Mouse (Mus musculus): ENCODE results near the gene Atp6v1e2. TPM values are rescaled to one million over a fixed set of nuclear protein-coding genes. Genes with fewer than 3 reads are reported as not detected.

The Atp6v1e2 gene
- polyA plus RNA-seq (2012; fragmentation: generic; extraction: Trizol): not detected
- long read RNA-seq, experiment 1: 0 reads
- long read RNA-seq, experiment 2: 0 reads

DNA sequence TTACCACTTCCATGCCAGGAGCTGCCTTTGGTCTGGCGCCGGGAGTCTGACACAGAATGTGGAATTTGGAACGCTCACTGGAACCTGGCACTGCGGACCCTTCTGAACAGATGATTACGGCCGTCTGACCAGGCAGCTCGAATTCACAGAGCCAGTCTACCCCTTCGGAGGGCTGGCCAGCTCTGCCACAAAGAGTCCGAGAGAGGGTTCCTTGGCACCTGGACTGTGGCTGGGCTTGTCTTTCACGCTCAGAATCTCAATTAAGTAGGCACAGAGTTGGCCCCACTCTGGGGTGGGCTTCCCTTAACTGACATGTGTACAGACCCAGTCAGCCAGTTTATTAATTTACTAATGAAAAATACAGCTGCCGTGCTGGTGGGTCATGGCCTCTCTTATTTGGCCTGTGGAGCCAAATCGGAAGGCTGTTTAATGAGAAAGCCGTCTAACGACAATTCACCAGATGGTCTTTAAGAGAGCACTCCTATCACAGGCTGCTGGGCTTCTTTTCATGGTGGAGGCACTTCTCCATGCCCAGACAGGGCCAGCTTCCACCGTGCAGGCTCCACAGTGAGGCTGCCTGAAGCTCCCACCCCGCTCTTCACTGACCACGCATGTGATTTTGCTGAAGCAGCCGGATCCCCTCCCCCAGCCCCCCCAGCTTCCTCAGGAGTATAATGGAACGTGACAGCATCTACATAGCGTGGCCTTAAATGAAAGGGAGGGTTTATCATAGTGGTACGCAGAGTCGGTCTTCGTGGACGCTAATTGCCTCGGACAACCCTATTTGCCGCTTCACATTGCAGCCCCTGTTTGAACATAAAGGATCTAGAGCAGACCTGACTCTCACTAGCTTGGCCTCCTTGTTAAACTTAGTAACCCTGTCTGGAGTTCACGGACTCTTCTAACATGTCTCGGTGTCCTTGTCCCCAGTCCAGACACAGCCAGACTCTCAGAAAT, at the start of gene Atp6v1e2:
Gene Atp6v1e2 (minus strand): TSS at position 58 of the 957 bp plus-strand sequence.
- peaks cover 12% of the 10 kb centered on the region for H3K27me3 ChIP-seq (ENCODE audit: control insufficient read depth, insufficient read depth, insufficient read length)
- no peaks in the 10 kb centered on the region for H3K79me3 ChIP-seq (ENCODE audit: low read depth)
- H3ac ChIP-seq (ENCODE audit: control insufficient read depth, insufficient read length, low read depth): no peak within 1 kb of the TSS
- H3K4me3 ChIP-seq (ENCODE audit: insufficient read depth, poor library complexity, severe bottlenecking): no peak within 1 kb of the TSS
- no peaks in the 10 kb centered on the region for H3K36me3 ChIP-seq (ENCODE audit: control insufficient read depth, insufficient read depth)
- TF ChIP-seq USF1 (IDR thresholded peaks at IDR 0.05; ENCODE audit: low read depth) (no peak), MYOG (IDR thresholded peaks at IDR 0.05; ENCODE audit: control insufficient read depth, extremely low read depth, insufficient read length) (no peak), MAX (IDR thresholded peaks at IDR 0.05) (no peak), CEBPB (IDR thresholded peaks at IDR 0.05; ENCODE audit: low read depth) (no peak), CTCF (IDR thresholded peaks at IDR 0.05; ENCODE audit: control insufficient read depth, insufficient read depth, insufficient read length) (no peak), FOSL1 (IDR thresholded peaks at IDR 0.05; ENCODE audit: insufficient read depth, low read length, poor library complexity, severe bottlenecking) (no peak), MYOD1 (IDR thresholded peaks at IDR 0.05; ENCODE audit: control insufficient read depth, insufficient read length, low read depth) (no peak)
- H3K79me2 ChIP-seq (ENCODE audit: control insufficient read depth, insufficient read depth): no peaks in the 10 kb centered on the region

DNA sequence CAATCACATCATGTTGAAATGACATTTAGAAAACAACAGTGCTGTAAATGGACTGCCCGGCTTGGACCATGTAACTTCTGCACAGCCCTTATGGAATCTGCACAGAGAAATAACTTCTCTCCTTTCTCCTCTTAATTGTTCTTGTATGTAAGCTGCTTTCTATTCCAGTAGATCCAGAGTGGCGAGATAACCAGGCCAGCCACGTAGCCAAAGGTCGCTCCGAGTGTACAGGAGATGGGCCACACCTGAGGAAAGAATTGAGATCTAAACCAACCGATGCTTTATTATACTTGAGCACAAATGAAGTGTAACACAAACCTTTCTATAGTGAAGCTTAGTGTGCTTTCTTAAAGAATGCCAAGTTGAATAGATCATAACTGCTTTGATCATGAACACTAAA, 49.6 kb upstream of the Atp6v1e2 start:
- H3K4me3 ChIP-seq (ENCODE audit: insufficient read depth, poor library complexity, severe bottlenecking): no peak overlapping the region
- no peak for TF ChIP-seq USF1 (IDR thresholded peaks at IDR 0.05; ENCODE audit: low read depth)
- no peak for TF ChIP-seq MAX (IDR thresholded peaks at IDR 0.05)
- TF ChIP-seq MYOG (IDR thresholded peaks at IDR 0.05; ENCODE audit: control insufficient read depth, extremely low read depth, insufficient read length): no peak
- no peak for TF ChIP-seq CTCF (IDR thresholded peaks at IDR 0.05; ENCODE audit: control insufficient read depth, insufficient read depth, insufficient read length)
- TF ChIP-seq FOSL1 (IDR thresholded peaks at IDR 0.05; ENCODE audit: insufficient read depth, low read length, poor library complexity, severe bottlenecking): no peak
- TF ChIP-seq MYOD1 (IDR thresholded peaks at IDR 0.05; ENCODE audit: control insufficient read depth, insufficient read length, low read depth): no peak
- no peaks in the 10 kb centered on the region for H3K79me3 ChIP-seq (ENCODE audit: low read depth)
- H3K36me3 ChIP-seq (ENCODE audit: control insufficient read depth, insufficient read depth): peaks cover 41% of the 10 kb centered on the region
- no peaks in the 10 kb centered on the region for H3K79me2 ChIP-seq (ENCODE audit: control insufficient read depth, insufficient read depth)
- no peak overlapping the region for H3ac ChIP-seq (ENCODE audit: control insufficient read depth, insufficient read length, low read depth)
- H3K27me3 ChIP-seq (ENCODE audit: control insufficient read depth, insufficient read depth, insufficient read length): no peaks in the 10 kb centered on the region

DNA sequence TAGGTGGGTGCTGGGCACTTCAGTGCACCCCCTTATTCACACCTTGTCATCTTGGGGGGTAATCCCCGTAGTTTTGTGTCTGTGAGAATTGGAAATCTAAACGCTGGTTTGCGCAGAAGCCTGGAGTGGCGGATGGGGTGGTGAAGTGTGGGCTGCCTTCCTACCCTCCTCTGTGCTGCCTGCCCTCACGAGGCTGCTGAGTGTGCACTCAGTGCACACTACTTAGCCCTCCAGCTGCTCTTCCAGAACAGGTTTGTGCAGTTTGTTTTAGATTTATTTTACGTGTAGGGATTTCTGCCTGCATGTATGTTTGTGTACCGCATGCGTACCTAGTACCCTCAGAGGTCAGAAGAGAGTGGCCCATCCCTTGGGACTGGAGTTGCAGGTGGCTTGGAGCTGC, 43.6 kb upstream of the Atp6v1e2 start:
- Histone ChIP-seq H3K79me3 (ENCODE audit: low read depth) (peaks cover 2% of the 10 kb centered on the region), H3K27me3 (ENCODE audit: control insufficient read depth, insufficient read depth, insufficient read length) (no peaks in the 10 kb centered on the region), H3K36me3 (ENCODE audit: control insufficient read depth, insufficient read depth) (peaks cover 14% of the 10 kb centered on the region), H3ac (ENCODE audit: control insufficient read depth, insufficient read length, low read depth) (no peak overlapping the region), H3K4me3 (ENCODE audit: insufficient read depth, poor library complexity, severe bottlenecking) (no peak overlapping the region), H3K79me2 (ENCODE audit: control insufficient read depth, insufficient read depth) (no peaks in the 10 kb centered on the region)
- no peak for TF ChIP-seq MAX (IDR thresholded peaks at IDR 0.05)
- no peak for TF ChIP-seq MYOD1 (IDR thresholded peaks at IDR 0.05; ENCODE audit: control insufficient read depth, insufficient read length, low read depth)
- TF ChIP-seq FOSL1 (IDR thresholded peaks at IDR 0.05; ENCODE audit: insufficient read depth, low read length, poor library complexity, severe bottlenecking): no peak
- TF ChIP-seq CEBPB (IDR thresholded peaks at IDR 0.05; ENCODE audit: low read depth): no peak
- no peak for TF ChIP-seq CTCF (IDR thresholded peaks at IDR 0.05; ENCODE audit: control insufficient read depth, insufficient read depth, insufficient read length)
- no peak for TF ChIP-seq USF1 (IDR thresholded peaks at IDR 0.05; ENCODE audit: low read depth)
- TF ChIP-seq MYOG (IDR thresholded peaks at IDR 0.05; ENCODE audit: control insufficient read depth, extremely low read depth, insufficient read length): no peak

DNA sequence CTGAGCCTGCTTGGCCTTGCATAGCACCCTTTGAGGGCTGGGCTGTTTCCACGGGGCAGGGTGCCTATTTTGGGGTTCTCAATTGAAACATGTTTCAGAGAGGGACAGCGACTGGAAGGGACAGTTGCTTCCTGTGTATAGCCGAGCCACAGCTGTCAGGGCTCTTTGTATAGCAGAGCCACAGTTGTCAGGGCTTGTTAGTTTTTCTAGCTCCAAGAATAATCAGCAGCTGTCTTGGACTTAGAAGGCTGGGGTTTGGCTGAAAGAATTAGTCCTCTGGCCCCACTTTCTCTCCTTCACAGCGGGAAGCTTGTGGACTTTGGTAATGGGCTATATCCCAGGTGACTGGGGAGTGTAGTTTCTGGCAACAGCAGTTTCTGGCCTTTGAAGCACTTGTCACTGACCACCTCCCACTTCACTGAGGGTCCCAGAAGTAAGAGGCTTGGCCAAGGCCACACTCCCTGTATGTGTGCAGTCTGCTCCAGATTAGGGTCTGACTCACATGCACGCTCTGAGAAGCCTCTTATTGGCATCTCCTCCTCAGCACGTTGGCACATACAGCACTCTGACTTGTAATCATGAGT, 41.0 kb upstream of the Atp6v1e2 start:
- H3ac ChIP-seq (ENCODE audit: control insufficient read depth, insufficient read length, low read depth): no peak overlapping the region
- TF ChIP-seq MYOD1 (IDR thresholded peaks at IDR 0.05; ENCODE audit: control insufficient read depth, insufficient read length, low read depth) (no peak), FOSL1 (IDR thresholded peaks at IDR 0.05; ENCODE audit: insufficient read depth, low read length, poor library complexity, severe bottlenecking) (no peak), USF1 (IDR thresholded peaks at IDR 0.05; ENCODE audit: low read depth) (no peak), MYOG (IDR thresholded peaks at IDR 0.05; ENCODE audit: control insufficient read depth, extremely low read depth, insufficient read length) (no peak), CEBPB (IDR thresholded peaks at IDR 0.05; ENCODE audit: low read depth) (no peak), CTCF (IDR thresholded peaks at IDR 0.05; ENCODE audit: control insufficient read depth, insufficient read depth, insufficient read length) (no peak), MAX (IDR thresholded peaks at IDR 0.05) (no peak)
- no peaks in the 10 kb centered on the region for H3K79me2 ChIP-seq (ENCODE audit: control insufficient read depth, insufficient read depth)
- H3K4me3 ChIP-seq (ENCODE audit: insufficient read depth, poor library complexity, severe bottlenecking): no peak overlapping the region
- peaks cover 4% of the 10 kb centered on the region for H3K36me3 ChIP-seq (ENCODE audit: control insufficient read depth, insufficient read depth)
- H3K27me3 ChIP-seq (ENCODE audit: control insufficient read depth, insufficient read depth, insufficient read length): no peaks in the 10 kb centered on the region
- peaks cover 2% of the 10 kb centered on the region for H3K79me3 ChIP-seq (ENCODE audit: low read depth)

DNA sequence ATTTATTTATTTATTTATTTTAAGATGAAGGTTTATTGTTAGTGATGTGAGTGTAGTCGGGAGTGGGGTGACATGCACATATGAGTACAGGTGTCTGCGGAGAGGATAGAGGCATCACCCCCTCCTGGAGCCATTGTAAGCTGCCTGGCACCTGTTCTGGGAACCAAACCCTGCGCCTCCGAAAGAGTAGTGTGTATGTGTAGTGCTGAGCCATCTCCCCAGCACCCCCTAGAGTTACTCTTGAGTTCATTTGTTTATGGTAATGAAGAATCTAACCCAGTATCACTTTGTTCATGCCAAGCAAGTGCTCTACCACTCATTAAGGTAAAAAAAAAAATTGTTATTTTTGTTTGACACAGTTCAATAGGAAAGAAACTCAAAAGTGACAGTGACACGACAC, 40.5 kb upstream of the Atp6v1e2 start:
- Histone ChIP-seq H3K79me3 (ENCODE audit: low read depth) (peaks cover 2% of the 10 kb centered on the region), H3K27me3 (ENCODE audit: control insufficient read depth, insufficient read depth, insufficient read length) (no peaks in the 10 kb centered on the region), H3ac (ENCODE audit: control insufficient read depth, insufficient read length, low read depth) (no peak overlapping the region), H3K36me3 (ENCODE audit: control insufficient read depth, insufficient read depth) (peaks cover 4% of the 10 kb centered on the region), H3K79me2 (ENCODE audit: control insufficient read depth, insufficient read depth) (no peaks in the 10 kb centered on the region), H3K4me3 (ENCODE audit: insufficient read depth, poor library complexity, severe bottlenecking) (no peak overlapping the region)
- no peak for TF ChIP-seq MYOD1 (IDR thresholded peaks at IDR 0.05; ENCODE audit: control insufficient read depth, insufficient read length, low read depth)
- TF ChIP-seq MAX (IDR thresholded peaks at IDR 0.05): no peak
- TF ChIP-seq MYOG (IDR thresholded peaks at IDR 0.05; ENCODE audit: control insufficient read depth, extremely low read depth, insufficient read length): no peak
- no peak for TF ChIP-seq CTCF (IDR thresholded peaks at IDR 0.05; ENCODE audit: control insufficient read depth, insufficient read depth, insufficient read length)
- TF ChIP-seq USF1 (IDR thresholded peaks at IDR 0.05; ENCODE audit: low read depth): no peak
- no peak for TF ChIP-seq CEBPB (IDR thresholded peaks at IDR 0.05; ENCODE audit: low read depth)
- TF ChIP-seq FOSL1 (IDR thresholded peaks at IDR 0.05; ENCODE audit: insufficient read depth, low read length, poor library complexity, severe bottlenecking): no peak
